Mouse (Mus musculus): ENCODE data around the gene Zfp526.
A peak's percentile ranks its signal among the peaks of the same experiment; 100 is the strongest.

The Zfp526 gene

DNA sequence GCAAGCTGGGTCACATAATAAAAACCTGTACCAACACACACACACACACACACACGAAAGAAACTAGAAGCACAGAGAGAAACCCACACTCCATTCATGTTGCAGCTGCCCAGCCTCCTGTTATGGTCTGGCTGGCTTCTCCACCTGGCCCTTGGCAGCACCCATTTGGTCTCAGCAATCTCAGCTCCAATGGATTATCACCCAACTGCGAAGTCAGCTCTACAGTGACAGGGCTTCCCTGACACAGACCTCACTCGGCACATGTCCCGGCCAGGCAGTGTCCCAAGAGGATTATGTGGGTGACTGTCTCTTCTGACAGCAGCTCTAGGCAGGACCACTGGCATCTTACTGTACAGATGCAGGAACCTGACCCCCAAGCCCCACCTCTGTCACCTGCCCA is 10.7 kb upstream of the Zfp526 start:
- no peak for DNase-seq

DNA sequence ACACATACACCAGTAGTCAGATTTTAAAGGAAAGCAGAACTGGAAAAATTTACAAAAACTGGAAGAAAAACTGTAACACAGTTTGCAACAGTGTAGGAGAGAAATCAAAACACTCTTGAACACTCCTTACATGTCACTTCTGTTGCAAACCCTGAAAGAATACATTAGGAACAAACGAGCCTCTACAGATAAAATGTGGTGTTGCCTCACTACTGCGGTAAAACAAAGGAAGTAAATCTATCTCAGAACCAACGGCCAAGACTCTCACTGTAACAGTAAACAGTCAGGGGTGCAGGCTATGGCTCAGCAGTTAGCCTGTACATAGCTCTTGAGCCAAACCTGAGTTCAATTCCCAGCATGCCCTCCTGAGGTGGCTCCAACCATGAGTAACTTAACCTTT is 8.1 kb upstream of the Zfp526 start:
- no peak for DNase-seq

DNA sequence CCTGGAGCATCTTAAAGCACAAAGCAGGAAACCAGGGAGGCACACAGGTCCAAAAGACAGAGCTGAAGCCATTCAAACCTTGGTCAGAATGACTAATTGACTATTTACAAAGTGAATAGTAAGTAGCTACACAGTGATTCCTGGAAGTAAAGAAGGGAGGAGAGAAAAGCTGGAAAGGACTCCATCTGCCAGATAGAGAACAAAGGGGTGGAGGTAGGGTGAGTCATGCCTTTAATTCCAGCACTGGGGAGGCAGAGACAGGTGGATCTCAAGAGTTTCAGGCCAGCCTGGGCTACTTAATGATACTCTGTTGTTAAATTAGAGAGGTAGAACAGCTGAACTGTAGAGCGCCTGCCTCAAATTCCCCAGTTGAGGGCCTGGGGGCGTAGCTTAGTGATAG is 7.1 kb upstream of the Zfp526 start:
- DNase-seq = no peak

DNA sequence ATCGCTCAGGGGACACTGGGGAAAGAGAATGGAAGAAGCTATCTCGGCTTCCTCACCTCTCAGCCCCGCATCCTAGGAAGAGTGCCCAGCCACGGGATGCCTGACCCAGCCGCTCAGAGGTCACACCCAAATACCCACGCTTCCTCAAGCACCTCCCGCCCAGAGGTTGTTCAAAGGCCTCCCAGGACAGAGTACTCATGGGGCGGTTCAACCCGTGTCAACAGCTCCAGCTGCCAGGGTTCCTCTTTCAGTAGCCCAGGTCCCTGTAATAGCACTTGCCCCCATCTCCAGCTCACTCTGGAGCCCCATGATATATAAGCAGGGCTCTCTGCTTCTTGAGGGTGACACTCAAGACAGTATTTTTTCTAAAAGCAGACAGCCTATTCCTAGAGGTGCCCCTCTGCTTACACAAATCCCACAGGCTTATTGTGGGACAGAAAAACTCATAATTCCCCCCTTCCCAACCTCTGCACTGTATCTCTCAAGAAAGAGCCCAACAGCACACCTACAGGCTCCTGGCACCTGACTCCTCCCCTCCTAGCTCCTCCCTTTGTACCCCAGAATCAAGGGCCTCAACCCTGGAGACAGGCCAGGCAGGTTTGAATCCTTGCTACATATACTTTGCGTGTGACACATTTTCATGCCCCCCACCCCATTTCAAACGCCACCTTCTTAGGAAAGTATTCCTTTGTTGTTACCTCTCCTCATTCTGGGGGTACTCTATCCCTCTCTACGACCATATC is 3.4 kb upstream of the Zfp526 start:
- DNase-seq = no peak

- peak; percentile 75 to 76 for DNase-seq
Measured at GRCm38 (mm10) chr7:25218705-25219415, 2.4 kb upstream of the Zfp526 start.

- DNase-seq = no peak
Measured at GRCm38 (mm10) chr7:25219416-25219750, 1.8 kb upstream of the Zfp526 start.

- peak; percentile 96 to 97 for DNase-seq
Measured at GRCm38 (mm10) chr7:25219756-25220456, 1.3 kb upstream of the Zfp526 start.

DNA sequence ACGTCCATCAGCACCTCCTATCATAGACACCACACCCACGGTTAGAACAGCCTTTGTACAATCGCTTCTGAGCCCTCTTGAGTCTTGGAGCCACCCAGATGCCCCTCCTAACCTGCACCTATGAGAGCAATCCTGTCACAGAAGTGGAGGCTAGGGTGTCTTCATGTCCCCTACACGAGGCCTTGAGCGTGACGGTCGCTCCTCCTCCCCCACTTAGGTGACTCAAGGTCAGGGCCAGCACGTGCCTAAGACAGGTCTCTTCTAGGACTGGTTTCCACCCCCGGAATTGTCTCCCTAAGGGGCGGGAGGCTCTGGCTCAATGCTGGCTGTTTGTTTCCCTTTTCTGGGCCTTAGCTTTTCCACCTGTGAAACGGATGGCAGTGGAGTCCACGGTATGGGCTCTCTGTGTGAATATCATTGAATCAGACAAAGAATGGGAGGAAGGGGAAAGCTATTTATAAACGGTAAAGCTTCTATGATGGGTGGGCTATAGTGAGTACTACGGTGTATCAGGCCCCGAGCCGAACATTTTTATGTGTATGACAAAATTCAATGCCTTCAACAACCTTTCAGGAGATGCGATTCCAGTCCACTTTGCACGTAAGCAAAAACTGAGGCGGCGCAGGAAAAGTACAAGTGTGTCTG is 646 bp upstream of the Zfp526 start, which contains the start of gene Dedd2:
Gene Dedd2 (minus strand): TSS at position 159 of the 645 bp plus-strand sequence.
- DNase-seq = peak in 1 of 2 experiments; percentile 51

DNA sequence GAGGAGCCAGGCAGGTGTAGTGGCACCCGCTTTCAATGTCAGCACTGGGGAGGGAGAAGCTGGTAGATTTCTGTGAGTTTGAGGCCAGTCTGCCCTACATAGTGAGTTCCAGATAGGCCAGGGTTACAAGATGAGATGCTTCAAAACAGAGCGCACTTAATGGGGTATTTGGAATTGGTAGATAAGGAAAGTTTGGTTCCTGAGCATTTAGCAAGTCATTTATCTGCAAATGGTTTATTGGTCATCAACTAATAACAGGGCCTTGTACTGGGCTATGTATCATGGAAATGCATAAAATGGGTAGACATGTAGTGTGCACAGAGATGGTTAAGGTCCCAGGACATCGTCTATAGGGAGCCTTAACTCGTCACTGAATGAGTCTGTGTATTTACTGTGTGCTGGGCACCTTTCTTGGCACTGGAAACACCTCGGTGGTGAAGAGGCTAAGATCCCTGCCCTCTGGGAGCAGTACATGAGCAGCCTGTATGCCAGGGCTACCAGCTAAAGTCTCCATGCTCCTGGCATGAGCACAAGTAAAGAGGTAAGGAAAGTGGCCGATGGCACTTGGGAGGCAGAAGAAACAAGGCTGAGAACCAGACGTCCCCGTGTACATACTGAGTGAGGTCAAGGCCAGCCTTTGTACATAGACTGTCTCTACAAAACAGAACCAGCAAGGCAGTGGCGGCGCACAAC is 1.2 kb downstream of the Zfp526 start:
- no peak for DNase-seq

- DNase-seq = no peak
Measured at GRCm38 (mm10) chr7:25227523-25228300, 6.5 kb downstream of the Zfp526 start.

- peak in 1 of 2 experiments; percentile 63 for DNase-seq
Measured at GRCm38 (mm10) chr7:25230690-25231285, 9.6 kb downstream of the Zfp526 start.

GRCm38 (mm10) chr7:25232101-25232648 is 10.9 kb downstream of the Zfp526 start:
- peak in 1 of 2 experiments; percentile 57 for DNase-seq

- peak; percentile 74 to 83 for DNase-seq
Measured at GRCm38 (mm10) chr7:25233061-25233460, 11.8 kb downstream of the Zfp526 start.

DNA sequence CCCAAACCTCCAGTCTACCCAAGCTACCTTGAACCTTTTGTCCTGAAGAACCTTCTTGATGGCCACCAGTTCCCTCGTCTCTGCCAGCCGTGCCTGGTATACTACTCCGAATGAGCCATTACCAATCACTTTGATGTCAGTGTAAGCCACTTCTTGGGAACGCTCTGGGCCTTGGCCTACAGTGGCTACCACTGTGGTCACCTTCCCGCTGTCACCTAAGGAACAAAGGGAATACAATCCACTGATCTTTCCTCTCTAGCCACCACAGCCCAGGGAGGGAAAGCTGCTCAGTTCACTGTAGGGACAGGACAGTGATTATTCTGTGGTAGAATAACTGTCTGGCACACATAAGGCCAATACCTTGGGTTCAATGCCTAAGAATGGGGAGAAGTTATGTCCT is 14.3 kb downstream of the Zfp526 start:
- peak in 1 of 2 experiments; percentile 10 for DNase-seq

DNA sequence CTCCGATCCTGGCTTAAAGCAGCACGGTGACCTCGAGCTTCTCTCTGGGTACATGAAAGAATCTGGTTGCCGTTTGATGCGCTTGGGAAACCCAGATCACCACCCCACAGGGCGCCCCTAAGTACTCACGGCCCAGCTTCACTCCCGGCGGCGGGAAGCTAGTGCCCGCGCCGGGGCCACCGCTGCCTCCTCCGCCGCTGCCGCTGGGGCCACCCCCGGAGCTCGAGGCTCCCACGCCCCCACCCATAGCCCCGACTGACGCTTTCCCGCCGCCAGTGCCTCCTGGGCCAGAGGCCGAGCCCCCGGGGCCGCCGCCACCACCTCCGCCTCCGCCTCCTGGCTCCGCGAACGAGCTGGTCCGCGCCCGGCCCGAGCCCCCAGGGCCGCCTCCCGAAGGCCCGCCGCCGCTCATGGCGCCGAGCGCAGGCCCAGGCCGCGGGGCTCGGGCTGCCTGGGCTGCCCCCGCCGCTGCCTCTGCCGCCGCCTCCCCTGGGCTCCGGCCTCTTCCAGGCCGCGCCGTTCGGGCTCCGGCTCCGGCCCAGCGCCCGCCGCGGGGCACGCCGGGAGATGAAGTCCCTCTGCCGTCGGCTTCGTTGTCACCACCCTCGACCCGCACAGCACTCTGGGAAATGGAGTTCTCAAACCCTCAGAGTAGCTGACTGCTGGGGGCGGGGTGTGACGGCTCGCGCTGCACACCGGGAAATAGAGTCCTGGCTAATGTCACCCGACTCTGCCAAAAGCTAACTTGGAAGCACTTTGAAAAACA is 16.2 kb downstream of the Zfp526 start, which contains the start of gene Gsk3a:
Gene Gsk3a (minus strand): TSS at position 603 of the 766 bp plus-strand sequence.
- peak; percentile 96 to 98 for DNase-seq

- peak; percentile 87 to 93 for DNase-seq
Measured at GRCm38 (mm10) chr7:25238015-25238706, 16.9 kb downstream of the Zfp526 start.

DNA sequence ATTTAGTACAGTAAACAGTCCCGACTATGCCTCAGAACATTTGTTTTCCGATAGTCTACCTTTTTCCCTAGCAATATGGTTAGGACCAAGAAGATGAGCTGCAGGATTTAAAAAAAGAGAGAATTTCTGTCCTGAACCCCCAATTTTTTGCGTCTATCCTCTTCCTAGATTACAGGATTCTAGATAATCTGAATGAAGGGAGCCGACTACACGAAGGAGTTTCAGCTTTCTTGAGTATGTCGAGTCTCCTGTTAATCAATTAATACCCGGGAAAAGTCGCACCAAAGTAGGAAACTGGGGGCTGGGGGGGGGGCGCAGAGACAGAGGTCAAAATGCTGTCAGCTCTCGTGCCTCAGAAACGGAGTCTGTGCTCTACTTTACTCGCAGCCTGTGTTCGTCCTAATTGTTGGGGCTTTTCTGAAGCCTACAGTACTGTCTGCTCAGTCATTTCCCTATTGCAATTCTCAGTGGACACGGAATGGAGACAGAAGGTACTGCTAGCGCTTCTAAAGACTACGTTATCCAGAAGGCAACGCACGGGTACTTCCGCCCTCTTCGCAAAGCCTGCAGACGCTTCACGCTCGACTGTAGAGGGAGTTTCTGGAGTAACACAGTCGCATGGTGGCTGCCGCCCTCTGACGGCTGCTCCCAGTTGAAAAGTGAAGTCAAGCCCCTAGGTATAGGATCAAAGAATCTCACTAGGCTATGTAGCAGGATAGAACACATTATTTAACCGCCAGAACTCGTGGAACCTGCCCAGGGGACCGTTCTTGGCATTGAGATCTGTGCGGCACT is 17.8 kb downstream of the Zfp526 start:
- peak; percentile 80 to 91 for DNase-seq

DNA sequence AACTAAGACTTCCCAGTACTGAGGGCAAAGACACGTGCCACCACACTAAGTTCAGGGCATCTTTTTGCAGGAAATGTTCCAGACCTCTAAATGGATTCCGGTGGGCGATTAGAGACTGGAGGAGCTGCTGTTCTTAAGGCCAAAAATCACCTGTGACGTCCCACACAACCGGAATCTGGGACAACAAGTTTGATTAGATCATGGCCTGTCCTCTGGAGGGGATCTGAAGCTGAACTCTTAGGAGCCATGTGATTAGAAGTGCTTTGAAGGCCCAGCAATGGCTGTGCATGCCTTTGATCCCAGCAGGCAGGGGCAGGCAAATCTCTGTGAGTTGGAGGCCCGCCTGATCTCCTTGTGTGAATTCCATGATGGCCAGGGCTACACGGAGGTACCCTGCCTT is 19.4 kb downstream of the Zfp526 start:
- no peak for DNase-seq
